Mouse (Mus musculus) forebrain, embryonic 10.5 days (tissue): ENCODE data around the gene Parp12. TPM values are rescaled to one million over a fixed set of nuclear protein-coding genes. Genes with fewer than 3 reads are reported as not detected.

Experiments used
- DNase-seq: peaks from one replicate; pipeline ENCODE4 v3.0.0-alpha.2; 2017; ENCODE audit warnings: low spot score; ENCODE audit errors: extremely low spot score
- H3K27ac ChIP-seq: fragments of 300-500 bp; sonication (generic); 2 replicates; pipeline ENCODE4 v1.5.1; 2016; ENCODE audit warnings: mild to moderate bottlenecking
- H3K27me3 ChIP-seq: fragments of 300-500 bp; sonication (generic); 2 replicates; pipeline ENCODE4 v1.6.1; 2016; ENCODE audit warnings: mild to moderate bottlenecking; ENCODE audit not compliant: poor library complexity, severe bottlenecking
- H3K36me3 ChIP-seq: fragments of 300-500 bp; sonication (generic); replicated peaks from 2 replicates; pipeline ENCODE4 v1.6.1; 2016; ENCODE audit warnings: mild to moderate bottlenecking, moderate library complexity
- H3K4me1 ChIP-seq: fragments of 300-500 bp; sonication (generic); 2 replicates; pipeline ENCODE4 v1.6.1; 2016
- H3K4me3 ChIP-seq: fragments of 300-500 bp; sonication (generic); 2 replicates; pipeline ENCODE4 v1.5.1; 2016; ENCODE audit warnings: mild to moderate bottlenecking, moderate library complexity
- H3K9me3 ChIP-seq: fragments of 300-500 bp; sonication (generic); 2 replicates; pipeline ENCODE4 v1.6.1; 2016; ENCODE audit warnings: mild to moderate bottlenecking, moderate library complexity
- WGBS: fragments of 180-500 bp; shearing (Covaris S2); methylation state at CpG from one replicate; pipeline ENCODE4 v1.1.7; 2016; 5-methylcytosine and 5-hydroxymethylcytosine counted together
- polyA plus RNA-seq: library from polyadenylated mRNA; unstranded; fragments of >200 nt; fragmentation: Nextera tagmentation; extraction: Ambion mirVana; gene quantifications from 2 replicates; pipeline ENCODE4 v1.2.1, GENCODE M21; 2016

Gene Parp12
- polyA plus RNA-seq, 1 experiment from 2014 or later: 0.50 TPM

GRCm38 (mm10) chr6:39054206-39054864 lies 63.8 kb downstream of the Parp12 start:
- Histone ChIP-seq H3K4me3 (no peak overlapping the region), H3K27ac (no peak overlapping the region), H3K4me1 (peaks cover 18% of the 10 kb centered on the region), H3K9me3 (no peaks in the 10 kb centered on the region), H3K36me3 (no peaks in the 10 kb centered on the region), H3K27me3 (no peaks in the 10 kb centered on the region)
- WGBS: 90% methylated on average over 13 of the region's 13 CpGs
- no peak for DNase-seq

GRCm38 (mm10) chr6:39052636-39053035 lies 65.5 kb downstream of the Parp12 start:
- no peaks in the 10 kb centered on the region for H3K27me3 ChIP-seq
- H3K36me3 ChIP-seq: no peaks in the 10 kb centered on the region
- H3K27ac ChIP-seq: no peak overlapping the region
- H3K4me1 ChIP-seq: peaks cover 20% of the 10 kb centered on the region
- 88% methylated on average over 4 of the region's 4 CpGs for WGBS
- DNase-seq: no peak
- H3K9me3 ChIP-seq: no peaks in the 10 kb centered on the region
- no peak overlapping the region for H3K4me3 ChIP-seq

DNA sequence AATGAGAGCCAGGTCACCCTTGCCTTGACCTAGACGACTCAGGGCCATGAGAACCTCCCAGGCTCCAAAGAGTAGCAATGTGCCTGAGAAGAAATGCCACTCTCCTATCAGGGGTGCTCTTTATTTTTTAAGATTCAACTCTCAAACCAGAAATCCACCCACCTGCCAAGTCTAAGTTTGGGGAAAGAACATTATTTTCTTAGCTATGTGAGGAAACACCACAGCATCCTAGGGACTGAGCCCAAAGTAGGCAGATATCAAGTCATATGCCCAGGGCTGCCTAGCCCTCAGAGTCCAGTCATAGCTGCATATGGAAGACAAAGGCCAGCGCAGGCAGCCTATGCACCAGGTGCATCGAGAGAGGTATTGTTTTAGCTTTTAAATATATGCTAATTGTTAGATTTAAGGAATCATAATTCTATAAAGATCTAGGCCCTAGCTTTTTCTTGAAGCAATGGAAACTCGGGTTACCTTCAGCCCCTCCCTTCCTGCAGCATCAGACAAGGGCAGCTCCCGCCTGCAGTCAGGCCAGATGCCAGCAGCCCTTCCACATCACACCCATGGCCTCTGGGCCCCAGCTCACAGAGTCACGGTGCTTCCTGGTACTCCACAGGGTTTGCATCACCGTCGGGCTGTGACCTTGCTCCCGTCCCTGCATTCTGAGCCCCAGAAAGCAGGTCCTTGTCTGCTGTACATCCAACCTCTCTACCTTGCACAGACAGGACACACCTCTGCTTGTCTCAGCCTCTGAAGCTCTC lies 66.2 kb downstream of the Parp12 start:
- DNase-seq: no peak
- peaks cover 20% of the 10 kb centered on the region for H3K4me1 ChIP-seq
- no peaks in the 10 kb centered on the region for H3K27me3 ChIP-seq
- H3K9me3 ChIP-seq: no peaks in the 10 kb centered on the region
- no peaks in the 10 kb centered on the region for H3K36me3 ChIP-seq
- 85% methylated on average over 9 of the region's 9 CpGs for WGBS
- no peak overlapping the region for H3K27ac ChIP-seq
- no peak overlapping the region for H3K4me3 ChIP-seq

- 87% methylated on average over 6 of the region's 6 CpGs for WGBS
Measured at GRCm38 (mm10) chr6:39050836-39051235, 67.3 kb downstream of the Parp12 start.

DNA sequence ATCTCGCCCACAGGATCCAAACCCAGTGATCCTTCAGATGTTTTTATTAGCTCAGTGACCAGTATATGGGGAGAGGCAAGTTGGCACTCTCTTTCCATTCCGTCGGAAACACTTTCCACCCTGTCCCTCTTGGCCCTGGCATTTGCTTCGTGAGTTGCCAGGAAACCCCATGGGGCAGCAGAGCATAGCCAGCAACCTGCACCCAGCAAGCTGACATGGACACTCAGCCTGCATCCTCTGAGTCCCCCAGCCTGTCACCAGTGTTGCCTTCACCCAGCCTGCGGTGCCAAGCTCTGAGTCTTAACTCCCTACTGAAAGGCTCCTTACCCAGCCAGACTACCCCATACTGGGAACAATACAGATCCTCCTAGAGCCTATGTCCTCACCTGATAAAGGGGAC lies 69.0 kb downstream of the Parp12 start:
- no peaks in the 10 kb centered on the region for H3K9me3 ChIP-seq
- no peaks in the 10 kb centered on the region for H3K36me3 ChIP-seq
- DNase-seq: no peak
- no peaks in the 10 kb centered on the region for H3K27me3 ChIP-seq
- H3K27ac ChIP-seq: no peak overlapping the region
- H3K4me3 ChIP-seq: no peak overlapping the region
- 65% methylated on average over 5 of the region's 5 CpGs for WGBS
- peaks cover 10% of the 10 kb centered on the region for H3K4me1 ChIP-seq

More at GRCm38 (mm10) chr6:39050836-39051235, 67.3 kb downstream of the Parp12 start:
- H3K27me3 ChIP-seq: no peaks in the 10 kb centered on the region
- H3K4me3 ChIP-seq: no peak overlapping the region
- H3K9me3 ChIP-seq: no peaks in the 10 kb centered on the region
- no peak overlapping the region for H3K27ac ChIP-seq
- DNase-seq: no peak
- peaks cover 17% of the 10 kb centered on the region for H3K4me1 ChIP-seq
- H3K36me3 ChIP-seq: no peaks in the 10 kb centered on the region

- 0 out of 2 replicates have a peak, but pooled peaks cover 4% of the 10 kb centered on the region for H3K27me3 ChIP-seq
Measured at GRCm38 (mm10) chr6:39040451-39040850, 77.7 kb downstream of the Parp12 start.

More at GRCm38 (mm10) chr6:39040451-39040850, 77.7 kb downstream of the Parp12 start:
- Histone ChIP-seq H3K36me3 (no peaks in the 10 kb centered on the region), H3K27ac (no peak overlapping the region), H3K4me3 (no peak overlapping the region), H3K4me1 (peaks cover 23% of the 10 kb centered on the region), H3K9me3 (no peaks in the 10 kb centered on the region)
- WGBS: 85% methylated on average over 9 of the region's 9 CpGs
- DNase-seq: no peak

Other genes with a start within 250 kb of the Parp12 start
- gene Tbxas1, start 242.9 kb downstream of the Parp12 start, polyA plus RNA-seq: 0.98 and 1.4 TPM in 2 replicates
- 26.4 and 29.0 TPM in 2 replicates for gene Hipk2, start 242.2 kb downstream of the Parp12 start, polyA plus RNA-seq
- 9.7 and 9.8 TPM in 2 replicates for gene Kdm7a, start 88.4 kb upstream of the Parp12 start, polyA plus RNA-seq